Mouse (Mus musculus) thymus, postnatal 14 days (tissue): ENCODE data around the gene Gm11639.
"Not testable (repeated sequence)": the region's sequence is repeated elsewhere in the genome, so short reads cannot be mapped to it uniquely, and the experiment has no call there.

ENCODE experiments used
- DNase-seq: peaks from one replicate; pipeline ENCODE4 v3.0.0; 2021

Gene Gm11639

DNA sequence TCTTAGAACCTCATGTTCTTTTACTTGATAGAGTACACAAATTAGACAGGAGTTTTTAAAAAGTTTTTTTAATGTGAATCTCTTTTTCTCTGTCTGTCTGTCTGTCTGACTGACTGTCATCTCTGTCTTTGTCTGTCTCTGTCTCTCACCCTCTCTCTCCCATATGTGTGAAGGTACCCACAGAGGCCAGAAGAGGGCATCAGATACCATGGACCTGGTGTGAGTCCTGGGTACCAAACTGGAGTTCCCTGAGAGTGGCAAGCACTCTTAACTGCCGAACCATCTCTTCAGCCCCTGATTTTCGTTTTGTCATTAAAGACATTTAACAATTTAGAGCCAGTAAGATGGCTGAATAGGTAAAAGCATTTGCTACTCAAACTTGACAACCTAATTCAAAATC is 21.6 kb downstream of the Gm11639 start:
- DNase-seq: no peak

DNA sequence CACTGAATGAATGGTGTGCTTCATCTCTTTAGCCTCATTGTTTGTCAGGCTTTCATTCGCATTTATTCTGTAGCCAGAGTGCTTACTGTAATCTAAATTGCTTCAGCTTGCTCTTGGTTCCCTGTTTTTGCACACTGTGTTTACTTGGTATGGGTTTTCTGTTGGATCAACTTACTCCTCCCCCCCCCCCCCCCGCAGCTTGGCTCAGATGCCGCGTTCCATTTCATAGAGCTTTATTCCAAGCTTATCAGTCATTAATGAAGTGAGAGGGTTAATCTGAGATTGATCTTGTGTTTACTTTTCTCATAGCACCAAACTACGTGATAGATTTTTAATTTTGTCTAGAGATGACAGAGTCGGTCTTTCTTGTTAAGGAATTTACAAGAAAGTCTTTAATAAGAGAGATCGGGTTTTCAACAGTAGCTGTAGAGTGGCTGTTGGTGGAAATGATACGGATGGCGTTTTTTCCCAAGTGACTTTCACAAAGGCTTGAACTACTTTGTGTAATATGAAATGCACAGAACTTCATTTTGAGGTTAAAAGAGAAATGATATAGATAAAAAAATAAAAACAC is 59.6 kb downstream of the Gm11639 start:
- no peak for DNase-seq

DNA sequence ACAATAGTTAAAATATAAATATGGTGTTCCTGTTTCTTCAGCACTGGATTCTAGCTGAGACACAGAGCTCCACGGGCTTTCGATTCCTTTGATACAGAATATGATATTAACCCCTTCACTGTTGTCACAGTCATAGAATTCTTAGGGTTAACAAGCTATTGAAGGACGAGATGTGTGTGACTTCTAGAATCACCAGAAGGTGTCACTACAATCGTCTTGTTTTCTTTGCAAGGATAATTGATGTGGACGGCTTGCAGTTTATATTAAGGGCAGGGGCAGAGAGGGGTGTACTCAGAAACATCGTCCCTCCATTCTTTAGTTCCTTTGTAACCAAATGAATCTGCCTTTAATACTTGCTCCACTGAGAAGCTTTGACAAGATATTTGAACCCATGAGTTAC is 80.3 kb downstream of the Gm11639 start:
- DNase-seq: no peak

DNA sequence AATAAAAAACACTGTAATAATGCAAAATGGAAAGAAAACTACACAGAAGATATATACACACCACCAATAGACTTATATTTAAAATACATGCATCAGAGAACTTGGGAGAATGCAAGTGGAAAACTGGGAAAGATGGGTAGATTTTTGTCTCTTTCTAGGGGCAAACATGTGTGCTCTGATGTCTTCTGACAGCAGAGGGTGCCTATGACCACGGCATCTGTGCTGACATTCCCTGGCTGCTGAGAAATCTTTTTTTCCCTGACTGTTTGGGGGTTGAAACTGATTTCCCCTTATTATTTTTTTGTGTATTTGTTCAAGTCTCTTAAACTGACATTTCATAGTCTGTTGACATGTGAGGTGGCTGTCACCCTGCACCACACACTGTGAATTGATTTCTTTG is 81.6 kb downstream of the Gm11639 start:
- DNase-seq: no peak

DNA sequence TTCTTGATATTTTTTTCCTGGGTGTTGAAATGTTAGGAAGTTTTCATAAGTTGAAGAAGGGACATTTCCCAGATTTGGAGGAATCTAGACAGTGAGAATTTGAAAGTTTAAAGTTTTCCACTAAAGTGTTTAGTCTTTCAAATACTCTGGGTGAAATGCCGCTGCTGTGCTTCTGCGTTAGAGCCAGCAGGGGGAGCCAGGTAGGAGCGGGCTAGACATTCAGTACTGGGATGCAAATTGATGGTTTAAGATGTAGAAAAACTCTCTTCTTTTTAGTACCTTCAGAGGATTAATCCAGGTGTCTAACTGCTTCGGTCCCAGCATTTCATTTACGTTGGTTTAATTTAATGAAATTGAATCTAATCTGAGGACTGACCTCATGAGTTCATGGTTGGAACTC is 82.6 kb downstream of the Gm11639 start:
- DNase-seq: peak; percentile 51

DNA sequence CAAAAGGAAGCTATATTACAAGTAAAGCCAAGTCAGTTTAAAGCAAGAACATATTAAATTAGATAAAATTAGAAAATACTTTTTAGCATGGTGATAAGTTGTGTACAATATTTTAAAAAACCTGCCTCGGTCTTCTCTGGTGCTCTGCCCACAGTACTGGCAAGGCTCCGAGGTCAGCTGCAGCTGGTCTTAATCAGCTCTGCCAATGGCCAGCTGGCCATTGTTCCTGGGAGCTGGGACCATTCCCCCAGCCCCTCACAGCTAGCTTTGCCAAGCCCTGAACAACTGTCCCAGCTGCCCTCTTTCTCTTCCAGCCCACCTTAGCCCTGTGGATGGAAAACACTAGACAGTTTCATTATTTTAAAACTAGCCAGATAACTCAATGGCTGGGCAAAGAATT is 93.3 kb downstream of the Gm11639 start:
- no peak for DNase-seq

DNA sequence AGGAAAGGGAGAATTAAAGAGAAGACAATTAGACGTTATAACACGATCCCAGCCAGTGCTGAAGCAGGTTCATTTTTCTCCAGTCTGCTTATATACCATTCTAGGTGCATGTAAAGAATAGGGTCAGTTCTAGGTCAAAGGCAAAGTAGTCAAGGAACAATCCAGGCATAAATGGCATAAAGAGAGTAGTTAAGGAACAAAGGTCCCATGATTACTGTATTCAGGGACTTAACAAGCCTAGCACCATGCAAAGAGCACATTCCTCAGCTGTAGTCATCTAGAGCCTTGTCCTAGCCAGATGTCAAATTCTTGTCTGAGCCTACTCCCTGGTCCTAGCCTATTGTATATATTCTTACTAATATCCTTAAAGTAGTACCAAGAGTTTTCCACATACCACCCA is 259.2 kb downstream of the Gm11639 start:
- no peak for DNase-seq

DNA sequence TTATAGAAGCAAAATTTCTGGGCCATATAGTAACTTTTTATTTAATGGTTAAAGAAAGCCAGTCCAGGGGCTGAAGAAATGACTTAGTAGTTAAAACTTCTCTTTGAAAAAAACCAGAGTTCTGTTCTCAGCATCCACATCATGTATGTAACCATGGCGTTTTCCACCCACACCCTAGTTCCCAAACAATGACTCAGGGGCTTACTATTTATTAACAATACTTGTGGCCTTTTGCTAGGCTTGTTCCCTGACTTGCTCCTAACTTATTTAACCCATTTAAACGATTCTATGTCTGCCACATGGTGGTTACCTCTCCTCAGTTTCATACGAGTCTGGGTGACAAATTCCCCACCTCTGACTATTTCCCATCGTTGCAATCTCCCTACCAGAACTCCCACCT is 266.8 kb downstream of the Gm11639 start:
- no peak for DNase-seq

DNA sequence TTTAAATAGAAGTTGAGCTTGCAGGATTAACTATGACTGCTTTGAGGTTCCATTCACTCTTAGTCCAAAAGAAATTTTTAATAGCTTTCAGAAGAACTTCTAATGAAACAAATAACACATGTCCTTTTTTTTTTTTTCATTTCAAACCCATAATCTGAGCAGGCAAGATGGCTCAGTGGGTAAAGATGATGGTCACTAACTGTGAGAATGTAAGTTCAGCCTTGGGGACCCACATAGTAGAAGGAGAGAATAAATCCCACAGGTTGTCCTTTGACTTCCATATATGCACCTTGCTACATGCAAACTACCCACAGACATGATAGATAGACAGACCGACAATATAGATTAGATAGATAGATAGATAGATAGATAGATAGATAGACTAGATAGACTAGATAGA is 282.4 kb downstream of the Gm11639 start:
- DNase-seq: no peak

DNA sequence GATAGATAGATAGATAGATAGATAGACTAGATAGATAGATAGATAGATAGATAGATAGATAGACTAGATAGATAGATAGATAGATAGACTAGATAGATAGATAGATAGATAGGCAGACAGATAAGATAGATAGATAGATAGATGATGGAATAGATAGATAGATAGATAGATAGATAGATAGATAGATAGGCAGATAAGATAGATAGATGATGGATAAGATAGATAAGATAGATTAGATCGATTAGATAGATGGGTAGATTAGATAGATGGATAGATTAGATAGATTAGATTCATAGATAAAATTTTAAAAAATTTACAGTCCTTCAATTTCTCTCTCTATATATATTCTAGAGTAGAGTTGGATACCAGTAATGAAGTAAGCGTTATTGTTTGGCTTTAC is 282.9 kb downstream of the Gm11639 start:
- DNase-seq: no peak

DNA sequence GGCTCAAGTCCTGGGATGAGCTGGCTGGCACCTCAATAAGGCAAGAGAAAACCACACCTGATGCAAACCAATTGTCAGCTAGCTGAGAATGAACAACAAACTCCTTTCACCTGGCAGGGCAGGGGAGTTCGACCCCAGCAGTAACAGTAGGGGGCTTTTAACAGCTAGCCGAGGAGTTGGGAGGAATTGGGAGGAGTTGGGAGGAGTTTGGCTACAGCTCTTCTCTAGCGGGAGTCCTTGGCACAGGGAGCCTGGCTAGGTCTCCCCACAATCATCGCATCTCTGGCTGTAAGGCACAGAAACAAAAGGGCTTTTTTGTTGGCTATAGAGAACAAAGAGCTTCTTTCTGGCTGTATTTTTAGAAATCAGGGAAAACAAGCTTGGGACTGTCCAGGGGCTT is 285.8 kb downstream of the Gm11639 start:
- no peak for DNase-seq

DNA sequence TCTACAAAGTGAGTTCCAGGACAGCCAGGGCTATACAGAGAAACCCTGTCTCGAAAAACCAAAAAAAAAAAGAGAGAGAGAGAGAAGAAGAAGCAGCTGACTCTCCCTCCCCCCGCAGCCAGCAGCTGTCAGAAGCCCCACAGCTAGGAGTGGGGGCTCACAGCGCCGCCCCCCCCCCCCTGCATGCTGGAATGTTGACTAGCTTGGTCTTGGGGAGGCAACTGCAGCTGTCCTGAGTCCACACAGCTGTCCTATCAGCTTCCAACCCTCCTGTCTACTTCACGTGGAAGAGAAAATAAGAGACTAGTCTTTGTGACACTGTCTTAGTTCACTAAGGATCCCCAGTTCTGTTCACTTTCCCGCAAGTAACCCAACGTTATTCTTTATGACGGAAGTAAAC is 287.0 kb downstream of the Gm11639 start:
- DNase-seq: no peak

DNA sequence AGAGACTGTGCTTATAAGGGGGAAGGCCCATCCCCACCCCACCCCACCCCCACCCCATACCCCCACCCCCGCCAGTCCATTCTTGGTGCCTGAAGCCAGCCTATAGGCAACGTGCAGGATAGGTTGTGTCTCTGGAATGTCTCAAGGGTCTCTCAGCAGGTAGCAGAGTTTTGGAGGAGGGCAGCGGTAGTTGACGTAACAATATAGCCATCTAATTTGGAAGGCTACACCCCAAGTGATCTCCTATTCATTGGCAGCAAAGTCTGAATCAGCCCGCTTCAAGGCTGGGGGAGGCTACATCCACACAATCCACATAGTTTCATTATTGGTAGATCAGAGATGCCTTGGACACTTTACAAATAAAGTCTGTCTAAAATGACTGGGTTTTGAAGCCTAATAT is 292.5 kb downstream of the Gm11639 start:
- no peak for DNase-seq

DNA sequence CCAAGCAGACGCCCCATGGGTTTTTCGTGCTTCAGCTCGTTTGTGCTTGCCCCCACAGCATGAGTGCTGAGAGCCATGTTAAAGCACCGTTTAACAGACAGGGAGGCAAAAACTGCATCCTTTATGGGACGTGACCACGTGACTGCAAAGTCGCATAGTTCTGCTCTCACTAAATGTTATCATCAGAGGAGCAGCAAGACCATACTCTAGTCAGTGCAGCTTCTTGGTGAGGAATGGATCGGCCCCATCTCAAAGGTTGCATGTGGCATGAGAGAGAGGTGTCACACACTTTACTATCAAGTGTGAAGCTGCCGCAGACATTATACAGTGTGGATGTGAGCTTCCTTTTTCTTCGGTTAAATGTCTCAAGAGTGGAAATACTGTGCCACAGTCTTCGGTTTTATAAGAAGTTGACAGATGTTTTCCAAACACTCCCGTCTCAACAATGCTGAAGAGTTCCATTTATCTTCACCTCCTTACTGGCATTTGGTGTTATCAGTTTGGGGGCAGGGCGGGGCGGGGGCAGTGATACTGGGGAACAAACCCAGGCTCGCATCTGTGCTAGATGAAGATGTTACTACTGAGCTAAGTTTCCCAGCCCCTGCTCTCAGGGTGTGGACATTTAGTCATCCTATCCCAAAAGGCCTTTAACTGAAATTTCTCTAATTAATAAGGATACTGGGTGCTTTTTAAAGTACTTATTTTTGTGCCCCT is 296.0 kb downstream of the Gm11639 start:
- no peak for DNase-seq

DNA sequence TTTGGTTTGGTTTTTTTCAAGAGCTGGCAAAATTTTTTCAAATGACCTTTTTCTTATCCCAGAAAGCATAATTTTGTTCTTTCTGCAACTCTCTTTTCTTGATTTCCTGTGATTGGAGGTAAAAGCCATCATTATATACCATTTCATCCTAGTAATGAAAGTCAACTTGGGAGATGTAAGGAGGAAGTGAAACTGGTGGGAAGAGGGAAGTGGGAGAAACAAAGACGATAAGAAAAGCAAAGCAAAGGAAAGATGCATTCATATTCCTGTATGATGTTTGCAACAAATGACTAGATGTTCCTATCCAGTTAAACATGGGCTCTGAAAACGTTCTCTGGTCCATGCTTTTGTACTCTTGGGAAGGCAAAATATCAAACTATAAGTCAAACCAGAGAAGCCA is 323.7 kb downstream of the Gm11639 start:
- no peak for DNase-seq

DNA sequence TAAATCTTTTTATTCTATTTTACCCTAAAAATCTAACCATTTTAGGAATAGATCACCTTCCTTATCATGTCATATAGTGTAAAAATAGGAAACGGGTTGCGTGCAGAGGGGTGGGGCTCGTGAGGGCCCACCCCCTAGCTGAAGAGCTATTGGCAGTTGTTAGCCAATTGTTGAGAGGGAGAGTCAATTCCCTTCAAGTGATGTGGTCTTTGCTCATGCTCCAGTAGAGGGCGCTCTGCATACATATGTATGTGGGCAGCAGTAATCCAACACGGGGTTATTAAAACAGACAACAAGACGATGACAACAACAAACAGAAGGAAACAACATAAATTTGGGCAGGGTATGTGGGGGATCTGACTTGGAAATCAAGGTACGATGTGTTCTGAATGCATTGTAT is 335.6 kb downstream of the Gm11639 start:
- peak; percentile 5 for DNase-seq

DNA sequence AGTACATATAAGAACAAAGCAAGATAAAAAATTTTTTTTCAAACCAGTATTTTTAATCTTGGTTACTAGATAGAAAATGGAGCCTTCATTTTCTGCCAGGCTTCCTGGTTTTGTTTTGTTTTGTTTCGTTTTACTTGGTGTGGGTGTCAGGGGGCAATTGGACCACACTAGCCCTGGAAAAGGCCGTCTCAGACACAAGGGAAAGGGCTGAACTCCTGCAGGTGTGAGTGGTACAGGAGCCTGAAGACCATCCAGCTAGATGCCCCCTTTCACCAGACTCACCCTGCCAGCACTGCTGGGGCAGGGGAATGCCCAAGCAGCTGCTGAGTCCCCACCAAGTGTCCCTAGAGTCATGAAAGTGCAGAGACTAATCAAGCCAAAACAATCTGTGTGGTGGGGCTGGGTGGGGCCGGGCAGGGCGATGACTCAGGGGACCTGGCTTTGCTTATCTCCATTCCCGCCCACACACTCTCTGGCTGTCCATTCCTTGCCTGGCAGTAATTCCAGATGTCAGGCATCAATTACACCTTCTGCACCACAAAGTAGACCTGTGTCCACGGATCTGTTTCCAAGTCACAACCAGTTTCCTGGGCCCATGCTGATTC is 343.3 kb downstream of the Gm11639 start:
- no peak for DNase-seq

DNA sequence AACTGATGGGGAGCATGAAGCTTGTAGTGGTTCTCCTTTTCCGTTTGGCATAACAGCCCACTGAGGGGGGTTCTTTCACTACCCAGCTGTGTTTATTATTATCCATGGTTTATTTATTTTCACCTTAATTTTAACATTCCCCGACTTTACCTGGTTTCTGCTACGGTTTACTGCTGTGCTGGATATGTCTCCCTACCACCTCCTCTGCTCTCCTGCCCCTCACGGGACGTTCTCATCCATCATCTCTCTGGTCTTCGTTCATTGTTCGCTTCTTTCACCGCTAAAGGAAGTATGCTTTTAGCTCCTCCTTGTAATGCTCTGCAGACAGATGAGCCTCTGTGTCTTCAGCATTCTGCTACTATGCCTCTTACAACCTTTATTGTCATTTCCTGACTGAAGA is 344.0 kb downstream of the Gm11639 start:
- DNase-seq: no peak

DNA sequence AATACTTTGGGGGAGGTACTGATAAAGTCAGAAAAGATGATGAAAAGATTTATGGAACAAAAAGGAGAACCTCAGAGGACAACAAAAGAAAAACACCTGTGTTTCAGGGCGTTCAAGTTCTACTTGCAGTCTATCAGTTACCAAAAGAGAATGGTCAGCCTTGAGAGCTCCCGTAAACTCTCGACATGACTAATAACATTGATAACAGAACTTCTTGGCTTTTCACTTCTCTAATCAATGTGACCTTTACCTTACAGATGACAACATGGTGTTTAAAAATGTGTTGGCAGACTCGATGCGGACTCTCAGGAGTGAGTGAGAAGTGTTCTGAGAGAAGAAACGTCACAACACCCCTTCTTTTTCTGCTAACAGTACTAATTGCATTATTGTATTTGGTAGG is 344.7 kb downstream of the Gm11639 start:
- no peak for DNase-seq

DNA sequence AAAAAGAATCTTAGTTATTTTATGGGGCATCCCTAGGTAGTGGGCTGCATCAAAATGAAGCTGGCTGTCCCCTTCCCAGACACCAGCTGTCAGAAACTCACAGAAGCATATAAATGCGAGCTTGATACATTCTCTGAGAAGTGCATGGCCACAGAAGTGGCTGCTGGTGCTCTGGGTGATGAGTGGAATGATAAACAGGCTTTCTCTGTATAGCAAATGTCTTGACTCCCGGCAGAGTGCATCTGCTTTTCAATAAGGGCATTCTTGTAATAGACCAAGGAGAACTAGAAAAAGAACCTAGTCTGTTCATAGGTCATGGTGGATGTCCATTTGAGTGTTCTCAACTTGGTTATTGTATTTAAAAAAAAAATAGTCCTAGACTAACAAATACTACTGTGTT is 345.6 kb downstream of the Gm11639 start:
- DNase-seq: no peak

DNA sequence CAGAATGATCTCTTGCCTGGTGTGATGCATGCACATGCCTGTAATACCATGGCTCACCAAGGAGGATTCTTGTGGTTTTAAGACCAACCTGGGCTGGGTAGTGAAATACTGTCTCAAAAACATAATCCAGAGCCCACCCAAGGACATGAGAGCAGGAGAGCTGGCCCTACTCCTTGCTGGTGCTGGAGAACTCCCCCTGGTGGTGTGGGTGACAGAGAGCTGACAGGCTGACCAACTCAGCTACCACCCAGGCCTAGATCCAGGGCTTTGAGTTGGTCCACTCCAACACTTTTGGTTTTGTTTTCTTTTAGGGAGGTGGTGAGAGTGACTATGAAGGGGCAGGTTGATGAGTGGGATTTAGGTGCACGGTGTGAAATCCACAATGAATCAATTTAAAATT is 349.6 kb downstream of the Gm11639 start:
- no peak for DNase-seq

DNA sequence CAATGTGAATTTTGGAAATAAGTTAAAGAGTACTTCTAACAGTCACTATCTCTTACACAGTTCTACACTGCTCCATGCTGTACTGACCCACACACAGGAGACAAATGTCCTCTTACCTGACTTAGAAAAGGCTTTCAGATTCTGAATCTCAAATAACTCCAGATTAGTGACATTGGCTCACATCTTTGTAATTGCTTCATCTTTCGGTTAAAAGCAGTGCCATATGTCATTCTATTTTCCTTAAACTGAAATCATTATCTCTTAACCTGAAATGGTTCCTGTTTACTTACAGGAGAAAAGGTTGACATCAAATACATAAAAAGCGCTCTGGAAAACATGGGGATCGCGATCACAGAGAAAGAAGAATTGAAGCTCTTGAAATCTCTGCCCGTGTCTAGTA is 377.8 kb downstream of the Gm11639 start, which contains the start of gene Efcab3:
TSS of gene Efcab3 (plus strand) at position 301 of the 400 bp plus-strand sequence.
- DNase-seq: no peak

DNA sequence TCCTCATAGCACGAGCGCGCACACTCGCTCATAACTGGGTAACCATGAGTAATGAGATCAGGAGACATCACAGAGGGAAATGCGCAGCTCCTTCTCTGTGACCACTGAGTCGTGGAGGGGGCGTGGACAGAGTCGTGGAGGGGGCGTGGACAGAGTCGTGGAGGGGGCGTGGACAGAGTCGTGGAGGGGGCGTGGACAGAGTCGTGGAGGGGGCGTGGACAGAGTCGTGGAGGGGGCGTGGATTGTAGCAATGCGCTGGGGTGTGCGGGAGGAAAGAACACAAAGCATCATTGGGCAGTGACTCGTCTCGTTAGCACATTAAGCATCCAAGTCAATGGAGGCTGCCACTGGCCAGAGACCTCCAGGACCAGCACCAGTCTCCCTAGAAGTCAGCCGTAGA is 426.9 kb downstream of the Gm11639 start:
- not testable (repeated sequence) for DNase-seq

DNA sequence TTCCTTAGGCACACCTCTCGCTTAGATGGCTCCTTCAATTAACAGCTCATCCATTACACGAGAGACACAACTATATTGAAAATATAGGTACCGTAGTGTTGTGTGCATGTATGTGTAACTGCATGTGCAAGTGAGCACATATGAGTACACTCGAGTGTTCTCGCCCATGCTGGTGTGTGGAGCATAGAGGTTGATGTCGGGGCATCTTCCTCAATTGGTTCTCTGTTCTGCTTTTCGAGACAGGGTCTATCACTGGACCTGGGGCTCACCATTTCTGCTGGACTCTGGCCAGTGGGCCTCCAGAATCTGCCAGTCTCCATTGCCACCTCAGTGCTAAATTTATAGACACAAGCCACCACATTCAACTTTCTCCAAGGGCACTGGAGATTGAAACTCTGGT is 432.3 kb downstream of the Gm11639 start:
- DNase-seq: no peak
